Mouse (Mus musculus) myocyte (in vitro differentiated cells): Measurements from ENCODE around the gene Prr13. TPM values are rescaled to one million over a fixed set of nuclear protein-coding genes. Genes with fewer than 3 reads are reported as not detected.

ENCODE experiments used
- H3K27me3 ChIP-seq: one replicate; pipeline ENCODE4 v1.6.1; 2011; ENCODE audit not compliant: control insufficient read depth, insufficient read depth, insufficient read length
- H3K36me3 ChIP-seq: one replicate; pipeline ENCODE4 v1.6.1; 2011; ENCODE audit not compliant: control insufficient read depth, insufficient read depth
- H3K4me2 ChIP-seq: one replicate; pipeline ENCODE4 v1.6.1; 2011; ENCODE audit warnings: low read depth, control low read depth
- H3K4me3 ChIP-seq: one replicate; pipeline ENCODE4 v1.5.1; 2011; ENCODE audit warnings: mild to moderate bottlenecking, control low read depth, moderate library complexity
- H3K79me2 ChIP-seq: one replicate; pipeline ENCODE4 v1.6.1; 2011; ENCODE audit not compliant: control insufficient read depth, insufficient read depth
- H3ac ChIP-seq: one replicate; pipeline ENCODE4 v1.6.1; 2011; ENCODE audit not compliant: control insufficient read depth, insufficient read length
- CEBPB ChIP-seq: IDR thresholded peaks from 2 replicates; pipeline ENCODE4 v1.6.1; 2011; ENCODE audit warnings: mild to moderate bottlenecking, moderate library complexity; ENCODE audit not compliant: poor library complexity, insufficient read depth, severe bottlenecking
- E2F4 ChIP-seq: IDR thresholded peaks from one replicate; pipeline ENCODE4 v1.6.1; 2011; ENCODE audit warnings: mild to moderate bottlenecking, control low read depth, moderate library complexity; ENCODE audit not compliant: insufficient read depth
- MAX ChIP-seq: IDR thresholded peaks from one replicate; pipeline ENCODE4 v1.6.1; 2011; ENCODE audit warnings: low read depth, mild to moderate bottlenecking, control low read depth
- MYOD1 ChIP-seq, 3 experiments: IDR thresholded peaks; one replicate each; pipeline ENCODE4 v1.6.1; 2011; ENCODE audit warnings: control low read depth in 2 of 3, low read depth in 2 of 3, mild to moderate bottlenecking in 2 of 3, moderate library complexity in 1 of 3; ENCODE audit not compliant: insufficient read length in 2 of 3, control insufficient read depth in 1 of 3
- MYOG ChIP-seq, 3 experiments: IDR thresholded peaks; one replicate each; pipeline ENCODE4 v1.6.1; 2011; ENCODE audit warnings: control low read depth in 2 of 3, low read depth in 2 of 3, mild to moderate bottlenecking in 2 of 3; ENCODE audit not compliant: insufficient read length in 2 of 3, control insufficient read depth in 1 of 3, insufficient read depth in 1 of 3
- POLR2A ChIP-seq: IDR thresholded peaks from one replicate; pipeline ENCODE4 v1.6.1; 2011; ENCODE audit warnings: low read depth, mild to moderate bottlenecking, control low read depth, moderate library complexity; ENCODE audit not compliant: insufficient read length
- POLR2AphosphoS2 ChIP-seq: IDR thresholded peaks from one replicate; pipeline ENCODE4 v1.6.1; 2011; ENCODE audit warnings: low read depth, control low read depth; ENCODE audit not compliant: insufficient read length
- REST ChIP-seq: IDR thresholded peaks from one replicate; pipeline ENCODE4 v1.6.1; 2011; ENCODE audit warnings: mild to moderate bottlenecking, control low read depth, moderate library complexity; ENCODE audit not compliant: insufficient read depth, insufficient read length
- SRF ChIP-seq: IDR thresholded peaks from one replicate; pipeline ENCODE4 v1.6.1; 2011; ENCODE audit warnings: low read depth; ENCODE audit not compliant: control insufficient read depth, insufficient read length
- TCF12 ChIP-seq: IDR thresholded peaks from one replicate; pipeline ENCODE4 v1.6.1; 2011; ENCODE audit warnings: mild to moderate bottlenecking, control low read depth; ENCODE audit not compliant: poor library complexity, insufficient read depth, severe bottlenecking
- TCF3 ChIP-seq: IDR thresholded peaks from one replicate; pipeline ENCODE4 v1.6.1; 2011; ENCODE audit warnings: low read depth, control low read depth; ENCODE audit not compliant: insufficient read length
- USF1 ChIP-seq: IDR thresholded peaks from one replicate; pipeline ENCODE4 v1.6.1; 2011; ENCODE audit warnings: low read depth, mild to moderate bottlenecking, control low read depth, moderate library complexity
- polyA plus RNA-seq: library from polyadenylated mRNA; unstranded; fragments of >200 nt; fragmentation: generic; extraction: Trizol; gene quantifications from one replicate; pipeline ENCODE4 v1.2.1, GENCODE M21; 2012; ENCODE audit warnings: missing spikeins

The Prr13 gene
- polyA plus RNA-seq, 1 experiment, result 92.9 TPM

DNA sequence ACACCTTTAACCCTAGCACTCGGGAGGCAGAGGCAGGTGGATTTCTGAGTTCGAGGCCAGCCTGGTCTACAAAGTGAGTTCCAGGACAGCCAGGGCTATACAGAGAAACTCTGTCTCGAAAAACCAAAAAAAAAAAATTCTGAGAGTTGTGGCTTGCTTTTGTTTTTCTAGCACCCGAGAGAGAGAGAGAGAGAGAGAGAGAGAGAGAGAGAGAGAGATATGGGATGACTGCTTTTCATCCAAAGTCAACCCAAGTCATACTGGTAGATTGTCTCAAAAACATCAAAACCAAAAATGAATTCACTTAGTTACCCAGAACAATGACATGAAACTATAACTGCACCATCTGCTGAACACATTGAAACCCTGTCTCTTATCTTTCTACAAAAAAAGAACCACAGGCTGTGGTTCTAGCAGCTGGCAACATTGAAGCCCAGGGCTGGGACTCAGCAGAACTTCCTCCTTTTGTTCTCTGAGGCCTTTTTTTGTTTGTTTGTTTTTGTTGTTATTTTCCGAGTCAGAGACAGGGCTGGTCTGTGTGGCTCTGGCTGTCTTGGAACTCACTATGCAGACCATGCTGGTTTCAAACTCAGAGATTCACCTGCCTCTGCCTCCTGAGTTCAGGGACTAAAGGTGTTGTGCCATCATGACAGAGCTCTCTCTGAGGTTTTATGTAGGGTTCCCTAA is 635 bp upstream of the Prr13 start:
- Histone ChIP-seq H3K36me3 (peaks cover 8% of the 10 kb centered on the region), H3K27me3 (no peaks in the 10 kb centered on the region), H3K4me3 (peak overlapping the region; percentile 65), H3ac (no peak overlapping the region), H3K4me2 (peak overlapping the region; percentile 93), H3K79me2 (peaks cover 14% of the 10 kb centered on the region)
- TF ChIP-seq TCF12 (no peak), REST (no peak), USF1 (no peak), POLR2A (no peak), CEBPB (no peak)

DNA sequence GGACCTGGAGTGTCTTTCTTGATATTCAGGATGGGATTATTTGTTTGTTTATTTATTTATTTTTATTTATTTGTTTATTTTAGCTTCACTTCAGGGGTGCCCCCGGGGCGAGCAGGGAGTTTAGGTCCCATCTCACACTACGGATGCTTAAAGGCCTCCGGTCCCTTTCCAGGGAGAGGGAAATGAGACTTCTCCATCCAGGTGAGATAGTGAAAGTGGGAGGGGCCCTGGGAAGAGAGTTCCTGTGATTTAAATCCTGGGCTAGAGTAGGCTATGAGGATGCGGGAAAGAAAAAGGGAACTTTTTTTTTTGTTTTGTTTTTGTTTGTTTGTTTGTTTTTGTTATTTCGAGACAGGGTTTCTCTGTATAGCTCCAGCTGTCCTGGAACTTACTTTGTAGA is 553 bp downstream of the Prr13 start:
- Histone ChIP-seq H3K4me3 (peak overlapping the region; percentile 65), H3K4me2 (peak overlapping the region; percentile 93), H3K27me3 (no peaks in the 10 kb centered on the region), H3K36me3 (peaks cover 13% of the 10 kb centered on the region), H3K79me2 (peaks cover 14% of the 10 kb centered on the region), H3ac (no peak overlapping the region)
- TF ChIP-seq TCF3, result no peak
- TF ChIP-seq SRF, result no peak
- no peak for TF ChIP-seq MYOG (IDR thresholded peaks at IDR 0.05; ENCODE audit: control insufficient read depth in 1 of 3, insufficient read depth in 1 of 3, insufficient read length in 2 of 3, low read depth in 2 of 3)
- TF ChIP-seq USF1, result no peak
- TF ChIP-seq REST, result no peak
- no peak for TF ChIP-seq MYOD1 (IDR thresholded peaks at IDR 0.05; ENCODE audit: control insufficient read depth in 1 of 3, insufficient read length in 2 of 3, low read depth in 2 of 3)
- TF ChIP-seq TCF12, result no peak
- TF ChIP-seq E2F4, result no peak
- no peak for TF ChIP-seq MAX
- TF ChIP-seq POLR2AphosphoS2, result no peak
- no peak for TF ChIP-seq POLR2A
- TF ChIP-seq CEBPB, result no peak

DNA sequence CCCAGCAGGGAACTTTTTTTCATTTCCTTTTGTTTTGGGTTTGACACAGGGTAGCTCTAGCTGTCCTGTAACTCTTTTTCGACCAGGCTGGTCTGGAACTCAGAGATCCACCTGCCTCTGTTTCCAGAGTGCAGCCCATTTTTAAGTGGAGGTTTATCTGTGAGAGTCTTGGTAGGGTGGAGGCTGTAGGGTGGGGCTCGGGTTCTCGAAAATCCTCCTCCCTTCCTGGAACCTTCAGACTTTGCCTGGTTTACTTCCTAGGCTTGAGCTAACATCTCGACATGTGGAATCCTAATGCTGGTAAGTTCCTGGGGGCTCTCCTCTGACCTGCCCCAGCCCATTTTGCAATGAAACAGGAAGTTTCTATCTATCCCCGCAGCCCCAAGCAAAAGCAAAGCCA is 1.0 kb downstream of the Prr13 start:
- TF ChIP-seq SRF (no peak), MYOG (IDR thresholded peaks at IDR 0.05; ENCODE audit: control insufficient read depth in 1 of 3, insufficient read depth in 1 of 3, insufficient read length in 2 of 3, low read depth in 2 of 3) (no peak), MAX (no peak), POLR2AphosphoS2 (no peak), REST (no peak), TCF3 (no peak), CEBPB (no peak), USF1 (no peak), E2F4 (no peak), MYOD1 (IDR thresholded peaks at IDR 0.05; ENCODE audit: control insufficient read depth in 1 of 3, insufficient read length in 2 of 3, low read depth in 2 of 3) (no peak)
- Histone ChIP-seq H3K4me2 (peak overlapping the region; percentile 93), H3K27me3 (no peaks in the 10 kb centered on the region), H3ac (no peak overlapping the region), H3K79me2 (peaks cover 14% of the 10 kb centered on the region), H3K4me3 (peak overlapping the region; percentile 65), H3K36me3 (peaks cover 13% of the 10 kb centered on the region)

GRCm38 (mm10) chr15:102460409-102460808 is 1.6 kb downstream of the Prr13 start:
- H3K4me2 ChIP-seq, result peak overlapping the region; percentile 93
- no peak for TF ChIP-seq TCF12
- no peak for TF ChIP-seq REST
- TF ChIP-seq USF1, result no peak
- TF ChIP-seq MYOD1 (IDR thresholded peaks at IDR 0.05; ENCODE audit: control insufficient read depth in 1 of 3, insufficient read length in 2 of 3, low read depth in 2 of 3), result no peak
- no peak for TF ChIP-seq CEBPB
- TF ChIP-seq MAX, result no peak
- H3K27me3 ChIP-seq, result no peaks in the 10 kb centered on the region
- peak overlapping the region; percentile 65 for H3K4me3 ChIP-seq
- H3K36me3 ChIP-seq, result peaks cover 13% of the 10 kb centered on the region
- no peak overlapping the region for H3ac ChIP-seq
- H3K79me2 ChIP-seq, result peaks cover 14% of the 10 kb centered on the region

- H3K4me2 ChIP-seq, result peak overlapping the region; percentile 93
- H3K27me3 ChIP-seq, result no peaks in the 10 kb centered on the region
- H3K79me2 ChIP-seq, result peaks cover 14% of the 10 kb centered on the region
- H3ac ChIP-seq, result no peak overlapping the region
- H3K36me3 ChIP-seq, result peaks cover 13% of the 10 kb centered on the region
- peak; percentile 52 for TF ChIP-seq USF1
- TF ChIP-seq TCF3, result no peak
- peak overlapping the region; percentile 65 for H3K4me3 ChIP-seq
Measured at GRCm38 (mm10) chr15:102460971-102461370, 2.1 kb downstream of the Prr13 start.
